Mouse (Mus musculus) midbrain, embryonic 16.5 days (tissue): ENCODE results near the gene Ntrk3. TPM values are rescaled to one million over a fixed set of nuclear protein-coding genes. Genes with fewer than 3 reads are reported as not detected.
A peak's percentile ranks its signal among the peaks of the same experiment; 100 is the strongest.

Experiments used
- ATAC-seq: fragments of 200-750 bp; cut with Nextera tagmentation; 2 replicates; pipeline ENCODE4 v1.8.0; 2017; ENCODE audit warnings: moderate TSS enrichment
- H3K27ac ChIP-seq: fragments of 300-500 bp; sonication (generic); 2 replicates; pipeline ENCODE4 v1.5.1; 2014; ENCODE audit warnings: mild to moderate bottlenecking, low read length, mixed read lengths
- H3K27me3 ChIP-seq: fragments of 300-500 bp; sonication (generic); 2 replicates; pipeline ENCODE4 v1.6.1; 2014; ENCODE audit warnings: low read depth, low read length, mixed read lengths; ENCODE audit not compliant: control insufficient read depth, insufficient read depth
- H3K36me3 ChIP-seq: fragments of 300-500 bp; sonication (generic); 2 replicates; pipeline ENCODE4 v1.6.1; 2014; ENCODE audit warnings: mild to moderate bottlenecking, low read length, moderate library complexity, mixed read lengths; ENCODE audit not compliant: control insufficient read depth, insufficient read depth
- H3K4me1 ChIP-seq: fragments of 300-500 bp; sonication (generic); 2 replicates; pipeline ENCODE4 v1.6.1; 2014; ENCODE audit warnings: mild to moderate bottlenecking, low read length, mixed read lengths; ENCODE audit not compliant: control insufficient read depth, insufficient read depth
- H3K4me2 ChIP-seq: fragments of 300-500 bp; sonication (generic); 2 replicates; pipeline ENCODE4 v1.6.1; 2014; ENCODE audit warnings: mild to moderate bottlenecking, low read length, mixed read lengths
- H3K4me3 ChIP-seq: fragments of 300-500 bp; sonication (generic); 2 replicates; pipeline ENCODE4 v1.5.1; 2014; ENCODE audit warnings: low read depth, mild to moderate bottlenecking, low read length, moderate library complexity, mixed read lengths
- H3K9ac ChIP-seq: fragments of 300-500 bp; sonication (generic); 2 replicates; pipeline ENCODE4 v1.6.1; 2014; ENCODE audit warnings: low read depth, low read length, mixed read lengths
- H3K9me3 ChIP-seq: fragments of 300-500 bp; sonication (generic); replicated peaks from 2 replicates; pipeline ENCODE4 v1.6.1; 2014; ENCODE audit warnings: mild to moderate bottlenecking, low read length, mixed read lengths; ENCODE audit not compliant: control insufficient read depth, poor library complexity, severe bottlenecking
- WGBS: fragments of 180-500 bp; shearing (Covaris S2); extraction: QIAGEN DNeasy Blood & Tissue Kit; methylation state at CpG from one replicate; pipeline ENCODE4 v1.1.7; 2014; 5-methylcytosine and 5-hydroxymethylcytosine counted together
- polyA plus RNA-seq: library from polyadenylated mRNA; unstranded; fragments of >200 nt; fragmentation: Nextera tagmentation; extraction: Ambion mirVana; gene quantifications from 2 replicates; pipeline ENCODE4 v1.2.1, GENCODE M21; 2015

Gene Ntrk3
- polyA plus RNA-seq, 1 experiment from 2014 or later, result 24.7 TPM

GRCm38 (mm10) chr7:78515042-78515609 is 222.7 kb downstream of the Ntrk3 start:
- Histone ChIP-seq H3K4me1 (0 out of 2 replicates have a peak, but pooled peaks cover 3% of the 10 kb centered on the region), H3K9me3 (no peaks in the 10 kb centered on the region), H3K27me3 (no peaks in the 10 kb centered on the region), H3K27ac (no peak overlapping the region), H3K4me2 (no peak overlapping the region), H3K36me3 (peaks cover 7% of the 10 kb centered on the region), H3K4me3 (no peak overlapping the region), H3K9ac (no peak overlapping the region)
- WGBS, result 82% methylated on average over 7 of the region's 7 CpGs
- no peak for ATAC-seq

GRCm38 (mm10) chr7:78507032-78507611 is 230.7 kb downstream of the Ntrk3 start:
- H3K4me2 ChIP-seq, result no peak overlapping the region
- ATAC-seq, result no peak
- WGBS, result 80% methylated on average over 2 of the region's 2 CpGs

GRCm38 (mm10) chr7:78500863-78501262 is 236.9 kb downstream of the Ntrk3 start:
- Histone ChIP-seq H3K9me3 (no peaks in the 10 kb centered on the region), H3K9ac (no peak overlapping the region), H3K36me3 (no peaks in the 10 kb centered on the region), H3K4me3 (no peak overlapping the region), H3K27ac (no peak overlapping the region), H3K27me3 (no peaks in the 10 kb centered on the region), H3K4me2 (no peak overlapping the region), H3K4me1 (no peaks in the 10 kb centered on the region)
- ATAC-seq, result no peak
- WGBS, result 77% methylated on average over 5 of the region's 5 CpGs

More at GRCm38 (mm10) chr7:78507032-78507611, 230.7 kb downstream of the Ntrk3 start:
- H3K9me3 ChIP-seq, result no peaks in the 10 kb centered on the region
- no peaks in the 10 kb centered on the region for H3K4me1 ChIP-seq
- no peak overlapping the region for H3K27ac ChIP-seq
- no peaks in the 10 kb centered on the region for H3K27me3 ChIP-seq
- no peak overlapping the region for H3K9ac ChIP-seq
- H3K36me3 ChIP-seq, result peaks cover 6% of the 10 kb centered on the region; the same call in 1 of the 2 replicates
- no peak overlapping the region for H3K4me3 ChIP-seq

- Histone ChIP-seq H3K4me2 (no peak overlapping the region), H3K4me1 (no peaks in the 10 kb centered on the region), H3K4me3 (no peak overlapping the region), H3K36me3 (no peaks in the 10 kb centered on the region), H3K9ac (no peak overlapping the region), H3K27me3 (no peaks in the 10 kb centered on the region), H3K27ac (no peak overlapping the region), H3K9me3 (no peaks in the 10 kb centered on the region)
- ATAC-seq, result no peak
- WGBS, result 77% methylated on average over 1 of the region's 1 CpGs
Observed at GRCm38 (mm10) chr7:78499970-78500369, 237.8 kb downstream of the Ntrk3 start.

- Histone ChIP-seq H3K27ac (no peak overlapping the region), H3K4me3 (no peak overlapping the region), H3K9ac (no peak overlapping the region), H3K4me2 (no peak overlapping the region), H3K27me3 (no peaks in the 10 kb centered on the region), H3K9me3 (no peaks in the 10 kb centered on the region), H3K4me1 (no peaks in the 10 kb centered on the region), H3K36me3 (no peaks in the 10 kb centered on the region)
- ATAC-seq, result no peak
- 90% methylated on average over 4 of the region's 4 CpGs for WGBS
Observed at GRCm38 (mm10) chr7:78498356-78498755, 239.5 kb downstream of the Ntrk3 start.

GRCm38 (mm10) chr7:78497819-78498218 is 240.0 kb downstream of the Ntrk3 start:
- Histone ChIP-seq H3K36me3 (no peaks in the 10 kb centered on the region), H3K27me3 (no peaks in the 10 kb centered on the region), H3K9ac (no peak overlapping the region), H3K4me2 (no peak overlapping the region), H3K4me1 (no peaks in the 10 kb centered on the region), H3K9me3 (no peaks in the 10 kb centered on the region), H3K27ac (no peak overlapping the region), H3K4me3 (no peak overlapping the region)
- no peak for ATAC-seq
- 51% methylated on average over 7 of the region's 7 CpGs for WGBS

- Histone ChIP-seq H3K4me3 (no peak overlapping the region), H3K27me3 (no peaks in the 10 kb centered on the region), H3K9me3 (no peaks in the 10 kb centered on the region), H3K27ac (no peak overlapping the region), H3K4me1 (no peaks in the 10 kb centered on the region), H3K4me2 (no peak overlapping the region), H3K9ac (no peak overlapping the region), H3K36me3 (no peaks in the 10 kb centered on the region)
- 0 out of 2 replicates have a peak, but pooled peaks have one; percentile 14 for ATAC-seq
- WGBS, result 74% methylated on average over 7 of the region's 7 CpGs
Observed at GRCm38 (mm10) chr7:78493591-78493990, 244.2 kb downstream of the Ntrk3 start.

GRCm38 (mm10) chr7:78491176-78491575 is 246.6 kb downstream of the Ntrk3 start:
- WGBS, result 59% methylated on average over 7 of the region's 7 CpGs
- Histone ChIP-seq H3K4me2 (no peak overlapping the region), H3K4me1 (no peaks in the 10 kb centered on the region), H3K4me3 (no peak overlapping the region), H3K9me3 (no peaks in the 10 kb centered on the region), H3K27me3 (no peaks in the 10 kb centered on the region), H3K9ac (no peak overlapping the region), H3K27ac (no peak overlapping the region), H3K36me3 (no peaks in the 10 kb centered on the region)
- ATAC-seq, result no peak

- Histone ChIP-seq H3K4me3 (no peak overlapping the region), H3K36me3 (no peaks in the 10 kb centered on the region), H3K27ac (no peak overlapping the region), H3K27me3 (no peaks in the 10 kb centered on the region), H3K4me2 (no peak overlapping the region), H3K9ac (no peak overlapping the region), H3K9me3 (no peaks in the 10 kb centered on the region), H3K4me1 (peaks cover 11% of the 10 kb centered on the region; the same call in 1 of the 2 replicates)
- WGBS, result 91% methylated on average over 2 of the region's 2 CpGs
- no peak for ATAC-seq
Observed at GRCm38 (mm10) chr7:78484290-78484689, 253.5 kb downstream of the Ntrk3 start.
